Mouse (Mus musculus): ENCODE results near the gene Hs3st1. TPM values are rescaled to one million over a fixed set of nuclear protein-coding genes. Genes with fewer than 3 reads are reported as not detected.

The Hs3st1 gene
- polyA plus RNA-seq, 1 experiment from 2014 or later, result 9.0 TPM

DNA sequence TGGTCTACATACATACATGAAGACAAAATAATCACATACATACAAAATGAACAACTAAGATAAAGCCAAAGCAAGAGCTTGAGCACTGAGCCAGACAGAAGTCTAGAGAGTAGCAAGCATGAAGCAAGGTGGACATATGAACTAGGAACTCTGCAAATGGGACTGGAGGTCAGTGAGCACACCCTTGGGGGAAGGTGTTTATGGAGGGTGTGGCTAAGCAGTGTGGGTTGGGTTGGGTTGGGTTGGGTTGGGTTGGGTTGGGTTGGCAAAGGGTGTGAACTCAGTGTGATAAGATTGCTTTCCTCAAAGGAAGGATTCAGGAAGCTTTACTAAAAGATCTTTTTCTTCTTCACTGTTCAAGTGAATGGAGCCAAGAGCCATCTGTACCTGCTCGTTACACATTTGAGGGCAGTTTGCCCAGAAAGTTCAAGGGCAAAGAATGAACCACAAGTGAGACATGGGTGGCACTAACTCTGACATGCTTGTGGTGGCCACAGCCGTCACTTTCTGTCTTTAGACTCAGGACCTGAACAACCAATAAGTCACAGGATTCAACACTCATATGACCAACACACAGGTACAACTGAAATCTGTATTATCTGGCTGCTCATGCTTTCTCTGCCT, 137.8 kb downstream of the Hs3st1 start:
- Histone ChIP-seq H3K36me3 (ENCODE audit: control insufficient read depth, insufficient read depth, low read length) (no peaks in the 10 kb centered on the region), H3K4me1 (ENCODE audit: control insufficient read depth, insufficient read depth, low read length) (no peaks in the 10 kb centered on the region), H3K27me3 (ENCODE audit: control insufficient read depth, insufficient read depth, low read length) (no peaks in the 10 kb centered on the region), H3K4me2 (replicated peaks; ENCODE audit: low read depth, low read length) (no peak overlapping the region), H3K9me3 (ENCODE audit: control insufficient read depth, low read depth, low read length) (no peaks in the 10 kb centered on the region), H3K4me3 (ENCODE audit: low read depth, low read length) (no peak overlapping the region), H3K27ac (ENCODE audit: low read length) (no peak overlapping the region), H3K9ac (replicated peaks; ENCODE audit: low read depth, low read length) (no peak overlapping the region)
- WGBS, result 70% methylated on average over 2 of the region's 2 CpGs
- peak; percentile 68; the same call in 1 of the 2 replicates for ATAC-seq (ENCODE audit: insufficient number of reproducible peaks, insufficient read depth, low FRiP score, low read depth)

DNA sequence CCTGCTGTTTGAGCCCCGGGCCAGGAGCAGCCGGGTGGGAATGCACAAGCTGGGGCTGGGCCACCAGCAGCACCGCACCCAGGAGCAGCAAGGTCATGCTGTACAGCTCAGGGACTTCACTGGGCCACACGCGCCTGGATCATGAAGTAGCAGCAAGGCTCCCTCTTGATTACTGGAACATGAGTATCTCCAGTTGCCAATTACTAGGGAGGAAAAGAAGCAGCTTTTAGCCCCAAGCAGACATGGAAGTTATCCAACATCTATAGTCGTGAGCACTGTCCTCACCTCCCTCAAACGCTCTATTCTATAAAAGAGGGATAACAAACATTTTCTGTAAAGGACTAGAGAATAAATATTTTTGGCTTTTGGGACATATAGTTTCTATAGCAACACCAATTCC, 140.1 kb downstream of the Hs3st1 start:
- H3K4me3 ChIP-seq (ENCODE audit: low read depth, low read length), result no peak overlapping the region
- no peak overlapping the region for H3K4me2 ChIP-seq (replicated peaks; ENCODE audit: low read depth, low read length)
- no peak for ATAC-seq (ENCODE audit: insufficient number of reproducible peaks, insufficient read depth, low FRiP score, low read depth)
- no peaks in the 10 kb centered on the region for H3K27me3 ChIP-seq (ENCODE audit: control insufficient read depth, insufficient read depth, low read length)
- no peak overlapping the region for H3K27ac ChIP-seq (ENCODE audit: low read length)
- no peaks in the 10 kb centered on the region for H3K9me3 ChIP-seq (ENCODE audit: control insufficient read depth, low read depth, low read length)
- 89% methylated on average over 7 of the region's 7 CpGs for WGBS
- no peaks in the 10 kb centered on the region for H3K36me3 ChIP-seq (ENCODE audit: control insufficient read depth, insufficient read depth, low read length)
- no peak overlapping the region for H3K9ac ChIP-seq (replicated peaks; ENCODE audit: low read depth, low read length)
- H3K4me1 ChIP-seq (ENCODE audit: control insufficient read depth, insufficient read depth, low read length), result no peaks in the 10 kb centered on the region

DNA sequence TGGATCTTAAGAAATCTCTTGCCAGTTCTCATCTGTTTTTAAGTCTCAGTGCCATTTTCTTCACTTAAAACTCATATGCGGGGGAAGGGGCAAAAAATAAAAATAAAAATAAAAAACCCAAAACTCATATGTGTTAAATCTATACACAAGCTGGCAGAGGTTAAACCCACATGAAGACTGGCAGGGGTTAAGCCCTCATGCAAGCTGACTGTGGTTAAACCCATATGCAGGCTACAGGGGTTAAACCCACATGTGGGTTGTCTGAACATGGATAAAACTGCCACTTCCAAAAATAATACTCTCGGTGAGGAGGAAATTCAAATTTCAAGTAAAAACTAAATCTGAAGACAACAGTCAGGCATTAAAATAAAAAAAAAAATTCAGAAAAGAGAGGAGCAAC, 141.7 kb downstream of the Hs3st1 start:
- H3K4me3 ChIP-seq (ENCODE audit: low read depth, low read length), result no peak overlapping the region
- WGBS, result 84% methylated on average over 2 of the region's 2 CpGs
- H3K4me2 ChIP-seq (replicated peaks; ENCODE audit: low read depth, low read length), result no peak overlapping the region
- H3K27ac ChIP-seq (ENCODE audit: low read length), result no peak overlapping the region
- no peak for ATAC-seq (ENCODE audit: insufficient number of reproducible peaks, insufficient read depth, low FRiP score, low read depth)
- no peaks in the 10 kb centered on the region for H3K9me3 ChIP-seq (ENCODE audit: control insufficient read depth, low read depth, low read length)
- no peaks in the 10 kb centered on the region for H3K27me3 ChIP-seq (ENCODE audit: control insufficient read depth, insufficient read depth, low read length)
- H3K9ac ChIP-seq (replicated peaks; ENCODE audit: low read depth, low read length), result no peak overlapping the region
- no peaks in the 10 kb centered on the region for H3K4me1 ChIP-seq (ENCODE audit: control insufficient read depth, insufficient read depth, low read length)
- no peaks in the 10 kb centered on the region for H3K36me3 ChIP-seq (ENCODE audit: control insufficient read depth, insufficient read depth, low read length)

DNA sequence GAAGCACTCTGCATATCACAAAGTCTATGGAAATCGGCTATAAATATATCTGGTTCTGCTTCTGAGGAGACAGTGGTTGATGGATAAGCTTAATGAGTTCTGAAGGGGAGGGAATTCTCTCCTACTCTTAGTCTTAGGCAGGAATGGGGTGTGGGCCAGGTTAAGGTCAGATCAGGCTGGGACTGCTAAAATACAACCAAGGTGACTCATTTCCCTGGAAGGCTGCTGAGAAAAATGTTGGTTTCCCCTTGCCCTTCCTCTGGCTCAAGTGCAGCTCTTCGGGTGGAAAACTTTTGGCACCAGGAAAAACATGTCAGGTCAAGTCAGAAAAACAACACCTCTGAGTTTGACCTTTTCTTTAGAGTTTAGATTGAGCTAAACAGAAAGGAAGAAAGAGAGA, 143.0 kb downstream of the Hs3st1 start:
- no peaks in the 10 kb centered on the region for H3K36me3 ChIP-seq (ENCODE audit: control insufficient read depth, insufficient read depth, low read length)
- 46% methylated on average over 2 of the region's 2 CpGs for WGBS
- ATAC-seq (ENCODE audit: insufficient number of reproducible peaks, insufficient read depth, low FRiP score, low read depth), result no peak

DNA sequence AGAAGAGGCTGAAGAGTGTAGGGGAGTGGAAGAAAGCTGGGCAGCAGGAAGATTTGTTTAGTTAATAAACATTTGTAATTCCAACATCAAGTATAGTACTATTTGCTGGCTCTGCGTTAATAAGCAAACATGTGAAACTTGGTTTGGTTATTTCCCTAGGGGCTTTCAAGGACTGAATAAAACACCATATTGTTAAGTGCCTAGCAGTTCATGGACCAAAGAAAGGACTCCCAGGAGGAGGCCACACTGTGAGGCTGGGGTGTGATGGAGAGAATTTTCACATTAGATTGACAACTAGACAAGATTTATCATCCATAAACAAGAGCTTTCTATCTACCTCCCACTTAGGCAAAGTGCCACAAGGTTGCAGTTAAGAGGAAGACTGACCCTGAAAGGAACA, 147.0 kb downstream of the Hs3st1 start:
- Histone ChIP-seq H3K9ac (replicated peaks; ENCODE audit: low read depth, low read length) (no peak overlapping the region), H3K27me3 (ENCODE audit: control insufficient read depth, insufficient read depth, low read length) (no peaks in the 10 kb centered on the region), H3K4me1 (ENCODE audit: control insufficient read depth, insufficient read depth, low read length) (no peaks in the 10 kb centered on the region), H3K4me3 (ENCODE audit: low read depth, low read length) (no peak overlapping the region), H3K4me2 (replicated peaks; ENCODE audit: low read depth, low read length) (no peak overlapping the region), H3K27ac (ENCODE audit: low read length) (no peak overlapping the region), H3K9me3 (ENCODE audit: control insufficient read depth, low read depth, low read length) (no peaks in the 10 kb centered on the region), H3K36me3 (ENCODE audit: control insufficient read depth, insufficient read depth, low read length) (no peaks in the 10 kb centered on the region)
- WGBS, result 57% methylated on average over 1 of the region's 1 CpGs
- no peak for ATAC-seq (ENCODE audit: insufficient number of reproducible peaks, insufficient read depth, low FRiP score, low read depth)

More for the DNA sequence above, 143.0 kb downstream of the Hs3st1 start:
- Histone ChIP-seq H3K4me2 (replicated peaks; ENCODE audit: low read depth, low read length) (no peak overlapping the region), H3K9ac (replicated peaks; ENCODE audit: low read depth, low read length) (no peak overlapping the region), H3K27ac (ENCODE audit: low read length) (no peak overlapping the region), H3K27me3 (ENCODE audit: control insufficient read depth, insufficient read depth, low read length) (no peaks in the 10 kb centered on the region), H3K4me1 (ENCODE audit: control insufficient read depth, insufficient read depth, low read length) (no peaks in the 10 kb centered on the region), H3K4me3 (ENCODE audit: low read depth, low read length) (no peak overlapping the region), H3K9me3 (ENCODE audit: control insufficient read depth, low read depth, low read length) (no peaks in the 10 kb centered on the region)

DNA sequence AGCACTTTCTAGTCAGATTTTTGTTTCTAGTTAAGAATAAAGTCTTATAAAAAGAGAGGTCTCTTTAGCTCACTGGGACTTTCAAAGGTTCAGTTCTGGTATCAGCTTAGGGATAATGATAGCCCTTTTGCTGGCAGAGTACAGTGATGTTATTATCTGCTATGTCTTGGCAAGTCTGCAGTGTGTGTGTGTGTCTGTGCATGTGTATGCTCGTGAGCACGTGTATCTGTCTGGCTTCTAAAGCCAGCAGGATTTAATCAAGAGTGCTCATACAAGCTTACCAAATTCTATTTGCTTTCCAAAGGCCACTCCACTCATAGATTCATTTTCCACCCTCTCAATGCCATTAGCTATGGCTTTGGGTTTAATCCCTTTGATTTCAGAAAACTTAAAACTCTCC, 160.5 kb downstream of the Hs3st1 start:
- Histone ChIP-seq H3K27me3 (ENCODE audit: control insufficient read depth, insufficient read depth, low read length) (no peaks in the 10 kb centered on the region), H3K36me3 (ENCODE audit: control insufficient read depth, insufficient read depth, low read length) (no peaks in the 10 kb centered on the region), H3K9me3 (ENCODE audit: control insufficient read depth, low read depth, low read length) (no peaks in the 10 kb centered on the region), H3K27ac (ENCODE audit: low read length) (no peak overlapping the region), H3K4me2 (replicated peaks; ENCODE audit: low read depth, low read length) (no peak overlapping the region), H3K4me1 (ENCODE audit: control insufficient read depth, insufficient read depth, low read length) (no peaks in the 10 kb centered on the region), H3K4me3 (ENCODE audit: low read depth, low read length) (no peak overlapping the region), H3K9ac (replicated peaks; ENCODE audit: low read depth, low read length) (no peak overlapping the region)
- WGBS, result 66% methylated on average over 2 of the region's 2 CpGs
- no peak for ATAC-seq (ENCODE audit: insufficient number of reproducible peaks, insufficient read depth, low FRiP score, low read depth)

Measured in stomach, embryonic 14.5 days (tissue).